Mouse (Mus musculus) thymus, adult 2 months (tissue): ENCODE measurements around the gene Kif1b. TPM values are rescaled to one million over a fixed set of nuclear protein-coding genes. Genes with fewer than 3 reads are reported as not detected.

Source experiments
- DNase-seq: peaks from one replicate; pipeline ENCODE4 v3.0.0; 2021
- H3K27ac ChIP-seq: fragments of 200-500 bp; 2 replicates; pipeline ENCODE4 v1.5.1; 2012; ENCODE audit warnings: low read length, control low read depth; ENCODE audit not compliant: control insufficient read depth, insufficient read depth
- H3K27me3 ChIP-seq: fragments of 200-500 bp; 2 replicates; pipeline ENCODE4 v1.6.1; 2012; ENCODE audit warnings: mild to moderate bottlenecking, low read length, moderate library complexity, mixed read lengths; ENCODE audit not compliant: control insufficient read depth, insufficient read depth
- H3K36me3 ChIP-seq: fragments of 200-500 bp; 2 replicates; pipeline ENCODE4 v1.6.1; 2012; ENCODE audit warnings: mild to moderate bottlenecking, low read length, moderate library complexity; ENCODE audit not compliant: control insufficient read depth, insufficient read depth
- H3K4me1 ChIP-seq: fragments of 200-500 bp; replicated peaks from 2 replicates; pipeline ENCODE4 v1.6.1; 2012; ENCODE audit warnings: low read length; ENCODE audit not compliant: control insufficient read depth, insufficient read depth
- H3K4me3 ChIP-seq: fragments of 200-500 bp; 2 replicates; pipeline ENCODE4 v1.5.1; 2012; ENCODE audit warnings: mild to moderate bottlenecking, low read length, control low read depth, moderate library complexity; ENCODE audit not compliant: control insufficient read depth, insufficient read depth
- CTCF ChIP-seq: fragments of 200-500 bp; IDR thresholded peaks from 2 replicates; pipeline ENCODE4 v1.5.1; 2012; ENCODE audit warnings: mild to moderate bottlenecking, control low read depth, low read length, moderate library complexity, borderline replicate concordance; ENCODE audit not compliant: control insufficient read depth, poor library complexity, insufficient read depth; ENCODE audit errors: extremely low read depth
- POLR2A ChIP-seq: fragments of 200-500 bp; IDR thresholded peaks from 2 replicates; pipeline ENCODE4 v1.6.1; 2012; ENCODE audit warnings: mild to moderate bottlenecking, low read length, control low read depth, moderate library complexity; ENCODE audit not compliant: control insufficient read depth, poor library complexity, insufficient read depth; ENCODE audit errors: extremely low read depth
- WGBS: fragments of 180-500 bp; shearing (Covaris S2); methylation state at CpG from one replicate; pipeline ENCODE4 v1.1.7; 2018; 5-methylcytosine and 5-hydroxymethylcytosine counted together
- polyA plus RNA-seq: library from polyadenylated mRNA; depleted of rRNA; stranded (reverse); fragments of >200 nt; gene quantifications from 2 replicates; pipeline ENCODE4 v1.2.3, GENCODE M21; 2012

Gene Kif1b
- polyA plus RNA-seq, 1 experiment: 23.9 TPM

- TF ChIP-seq CTCF (no peak), POLR2A (no peak)
- peaks cover 11% of the 10 kb centered on the region for H3K27me3 ChIP-seq
- H3K4me1 ChIP-seq: peaks cover 17% of the 10 kb centered on the region
- peak overlapping the region; percentile 76 for H3K4me3 ChIP-seq
- no peaks in the 10 kb centered on the region for H3K36me3 ChIP-seq
- H3K27ac ChIP-seq: no peak overlapping the region
- peak; percentile 13 for DNase-seq
- 2% methylated on average over 83 of the region's 83 CpGs for WGBS
Measured at GRCm38 (mm10) chr4:149306712-149307595, 539 bp downstream of the Kif1b start.

- H3K27ac ChIP-seq: no peak overlapping the region
- peak overlapping the region; percentile 76 for H3K4me3 ChIP-seq
- no peak for DNase-seq
- no peaks in the 10 kb centered on the region for H3K36me3 ChIP-seq
- H3K27me3 ChIP-seq: peaks cover 11% of the 10 kb centered on the region
- TF ChIP-seq POLR2A (no peak), CTCF (no peak)
- peaks cover 17% of the 10 kb centered on the region for H3K4me1 ChIP-seq
- WGBS: 89% methylated on average over 14 of the region's 14 CpGs
Measured at GRCm38 (mm10) chr4:149305761-149306711, 1.5 kb downstream of the Kif1b start.

- Histone ChIP-seq H3K4me3 (no peak overlapping the region), H3K27me3 (peaks cover 11% of the 10 kb centered on the region), H3K36me3 (no peaks in the 10 kb centered on the region), H3K4me1 (peaks cover 17% of the 10 kb centered on the region), H3K27ac (no peak overlapping the region)
- WGBS: 89% methylated on average over 1 of the region's 1 CpGs
- TF ChIP-seq POLR2A (no peak), CTCF (no peak)
- no peak for DNase-seq
Measured at GRCm38 (mm10) chr4:149304466-149304865, 3.0 kb downstream of the Kif1b start.

DNA sequence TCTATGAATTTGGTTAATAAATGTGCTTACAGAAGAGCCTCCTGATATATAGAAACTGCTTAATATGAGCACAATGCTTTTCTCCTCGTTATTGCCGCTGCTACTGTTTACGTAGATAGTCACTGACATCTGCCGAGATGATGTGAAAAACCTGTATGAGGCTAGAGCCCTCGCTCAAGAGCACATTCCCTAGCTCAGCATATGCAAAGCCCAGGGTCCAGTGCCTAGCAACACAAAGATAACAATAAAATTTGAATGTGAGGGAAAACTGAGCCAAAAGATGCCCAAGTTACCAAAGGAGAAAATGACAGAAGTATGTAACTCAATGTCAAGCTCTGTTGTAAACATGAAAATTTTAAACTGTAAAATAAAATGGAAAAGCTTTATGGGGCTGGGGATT is 4.0 kb downstream of the Kif1b start:
- Histone ChIP-seq H3K4me1 (peaks cover 14% of the 10 kb centered on the region), H3K4me3 (no peak overlapping the region), H3K36me3 (no peaks in the 10 kb centered on the region), H3K27ac (no peak overlapping the region), H3K27me3 (peaks cover 11% of the 10 kb centered on the region)
- WGBS: 90% methylated on average over 5 of the region's 5 CpGs
- TF ChIP-seq POLR2A (no peak), CTCF (no peak)
- DNase-seq: no peak

GRCm38 (mm10) chr4:149302751-149303150 is 4.7 kb downstream of the Kif1b start:
- Histone ChIP-seq H3K4me3 (no peak overlapping the region), H3K27ac (no peak overlapping the region), H3K36me3 (no peaks in the 10 kb centered on the region), H3K27me3 (peaks cover 11% of the 10 kb centered on the region), H3K4me1 (peaks cover 8% of the 10 kb centered on the region)
- 87% methylated on average over 5 of the region's 5 CpGs for WGBS
- DNase-seq: no peak
- no peak for TF ChIP-seq POLR2A
- no peak for TF ChIP-seq CTCF

DNA sequence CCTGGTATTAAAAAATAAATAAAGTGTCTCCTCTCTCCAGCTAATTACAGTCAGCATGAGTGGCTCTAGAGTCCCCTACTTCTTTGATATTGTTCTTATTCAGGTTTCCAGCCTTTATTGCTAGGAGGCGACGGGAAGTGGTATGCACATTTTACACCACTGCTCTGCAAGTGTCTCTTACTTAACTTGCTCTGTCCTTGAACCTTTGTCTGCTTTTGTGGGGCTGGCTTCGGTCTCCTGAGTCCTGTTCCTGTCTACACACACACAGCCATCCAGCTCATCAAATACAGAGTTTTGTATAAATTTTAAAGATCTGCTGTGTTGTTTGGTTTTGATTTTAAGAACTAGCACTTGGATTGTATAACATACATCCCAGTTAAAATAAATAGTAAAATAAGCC is 5.4 kb downstream of the Kif1b start:
- Histone ChIP-seq H3K4me3 (no peak overlapping the region), H3K4me1 (peaks cover 8% of the 10 kb centered on the region), H3K36me3 (no peaks in the 10 kb centered on the region), H3K27me3 (peaks cover 11% of the 10 kb centered on the region), H3K27ac (no peak overlapping the region)
- no peak for DNase-seq
- TF ChIP-seq CTCF (no peak), POLR2A (no peak)
- WGBS: 88% methylated on average over 3 of the region's 3 CpGs
